Mouse (Mus musculus) right cerebral cortex, postnatal 36 days (tissue): ENCODE data around the gene Casq2.

Experiments
- DNase-seq, 2 experiments: peaks; one replicate each; pipeline ENCODE4 v3.0.0; 2022; ENCODE audit warnings: low spot score in 2 of 2, mixed read lengths in 1 of 2

Casq2 gene

DNA sequence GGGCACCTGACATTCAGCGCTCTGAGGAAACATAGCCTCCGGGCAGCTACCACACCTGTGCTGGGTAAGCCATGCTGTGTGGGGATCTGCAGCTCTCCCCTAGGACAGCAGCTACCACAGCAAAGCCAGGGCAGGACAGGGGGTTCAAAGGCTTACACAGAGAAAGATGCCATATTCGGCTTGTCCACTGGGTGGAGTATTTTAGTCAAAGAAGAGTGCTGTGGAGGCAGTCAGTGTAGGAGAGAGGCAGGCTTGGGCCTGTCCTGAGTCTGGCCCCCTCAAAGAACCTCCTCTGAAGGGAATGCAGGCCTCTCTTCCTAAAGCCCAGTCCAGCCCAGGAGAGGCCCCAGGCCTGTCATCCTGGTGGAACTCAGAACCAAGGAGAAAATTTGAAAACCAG lies 4.4 kb upstream of the Casq2 start:
- DNase-seq = peak; percentile 21 to 34

DNA sequence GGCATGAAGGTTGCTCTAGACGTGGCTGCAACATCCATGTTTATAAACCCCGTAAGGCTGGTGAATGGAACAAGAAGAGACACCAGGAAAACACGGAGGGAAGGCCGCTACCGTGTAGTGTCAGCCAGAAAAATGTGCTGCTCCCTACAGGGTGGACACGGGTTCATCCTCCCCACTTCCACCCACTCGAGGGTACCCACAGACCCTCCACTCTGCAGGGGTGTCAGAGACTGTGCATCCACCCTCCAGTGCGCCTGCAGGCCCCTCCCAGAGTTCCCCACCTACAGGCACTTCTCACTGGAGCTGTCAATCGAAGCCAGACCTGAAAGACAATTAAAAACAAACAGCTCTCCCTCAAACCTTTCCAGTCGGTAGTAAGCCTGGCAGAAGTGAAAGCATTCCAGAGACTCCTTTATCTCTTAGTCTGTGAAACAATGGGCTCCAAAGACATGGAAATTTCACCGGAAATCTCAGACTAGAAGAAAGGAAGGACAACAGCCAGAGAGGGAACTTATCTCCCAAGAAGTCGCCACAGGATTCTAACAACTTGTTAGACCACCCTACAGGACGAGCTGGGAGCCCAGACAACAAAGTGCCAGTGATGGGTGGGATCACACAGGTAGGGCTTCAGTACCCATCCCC lies 2.5 kb upstream of the Casq2 start:
- DNase-seq = no peak

DNA sequence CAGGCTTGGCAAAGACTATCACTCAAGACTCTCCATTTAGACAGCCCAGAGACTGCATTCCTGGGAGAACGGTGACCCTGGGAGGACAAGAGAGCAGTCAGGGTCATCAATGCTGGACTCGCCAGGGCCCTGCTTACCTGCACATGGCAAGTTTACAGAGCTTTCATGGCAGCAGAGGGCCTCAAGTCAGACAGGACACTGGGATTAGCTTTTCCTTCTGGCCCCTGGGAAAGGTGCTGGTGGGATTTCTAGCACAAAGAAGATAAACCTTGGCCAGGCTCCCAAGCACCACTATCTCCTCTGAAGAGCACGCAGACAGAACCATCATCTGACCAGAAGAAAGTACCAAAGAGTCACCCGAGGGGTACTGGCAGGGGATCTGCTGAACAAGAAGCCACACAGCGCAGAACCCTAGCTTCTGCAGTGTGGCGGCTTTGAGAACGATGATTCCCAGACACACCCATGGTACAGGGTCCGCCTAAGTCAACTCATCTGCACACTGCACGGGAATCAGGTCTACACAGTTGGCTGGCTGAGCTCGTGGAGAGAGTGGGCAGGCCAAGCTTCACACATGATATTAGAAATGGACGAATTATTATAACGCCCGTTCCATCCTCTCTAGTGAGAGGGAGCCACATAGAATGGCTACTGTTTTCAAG lies 1.3 kb upstream of the Casq2 start:
- no peak for DNase-seq

GRCm38 (mm10) chr3:102085719-102086118 lies 496 bp upstream of the Casq2 start:
- DNase-seq = no peak

GRCm38 (mm10) chr3:102094841-102095240 lies 8.6 kb downstream of the Casq2 start:
- DNase-seq = no peak

GRCm38 (mm10) chr3:102095412-102095811 lies 9.2 kb downstream of the Casq2 start:
- no peak for DNase-seq

- no peak for DNase-seq
Measured at GRCm38 (mm10) chr3:102096366-102096765, 10.2 kb downstream of the Casq2 start.

- DNase-seq = no peak
Measured at GRCm38 (mm10) chr3:102096976-102097375, 10.8 kb downstream of the Casq2 start.

DNA sequence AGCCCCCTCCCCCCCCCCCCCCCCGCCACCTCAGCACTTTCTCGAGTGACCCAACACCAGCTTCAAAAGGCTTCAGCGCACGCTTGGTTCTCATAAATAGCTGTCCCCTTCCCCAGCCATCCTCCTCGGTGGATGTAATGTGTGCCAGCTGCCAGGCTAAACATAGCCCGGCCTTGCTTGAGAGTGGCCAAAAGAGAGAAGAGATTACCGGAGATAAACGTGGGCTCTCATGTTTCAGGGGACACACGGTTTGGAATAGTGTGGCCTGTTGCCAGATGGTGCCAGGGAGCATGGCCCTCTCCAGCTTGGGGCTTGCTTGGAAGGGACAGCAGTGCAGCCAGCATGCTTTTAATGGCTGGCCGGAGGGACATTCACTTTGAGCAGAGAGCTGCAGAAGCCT lies 13.0 kb downstream of the Casq2 start:
- DNase-seq = no peak

DNA sequence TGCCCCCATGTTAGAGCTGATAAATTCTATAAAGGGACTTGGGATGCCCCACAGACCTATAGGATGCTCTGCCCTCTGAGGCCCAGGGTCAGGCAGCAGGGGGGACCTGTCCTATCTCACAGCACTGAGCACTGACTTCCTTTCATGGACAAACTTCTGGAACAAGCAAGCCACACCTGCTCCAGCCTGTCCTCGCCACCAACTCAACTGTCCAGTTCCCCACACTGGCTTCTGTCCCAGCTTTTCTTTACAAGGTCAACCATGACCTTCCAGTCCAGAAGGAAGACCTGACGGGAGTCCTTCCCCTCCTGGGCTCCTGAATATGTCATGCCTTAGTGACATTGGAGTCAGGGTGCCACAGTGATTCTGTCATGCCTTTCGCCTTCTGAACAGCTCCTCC lies 13.6 kb downstream of the Casq2 start:
- no peak for DNase-seq

DNA sequence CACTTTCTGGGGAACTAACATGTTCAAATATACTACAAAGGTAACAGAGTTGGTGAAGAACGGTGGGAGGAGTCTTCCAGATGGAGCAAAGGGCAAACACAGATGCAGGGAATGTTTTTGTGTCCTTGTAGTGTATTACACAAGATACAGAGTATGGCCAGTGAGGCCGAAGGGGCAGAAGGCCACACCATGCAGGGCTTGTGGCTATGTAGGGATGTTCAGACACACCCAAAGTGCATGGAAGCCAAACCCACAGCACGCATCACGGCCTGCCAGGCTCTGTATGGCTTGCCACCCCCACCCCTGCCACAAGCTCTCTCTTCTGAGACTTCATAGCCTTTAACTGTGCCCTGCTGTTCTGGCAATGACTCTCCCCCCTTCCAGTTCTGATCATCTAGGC lies 15.2 kb downstream of the Casq2 start:
- DNase-seq = no peak

DNA sequence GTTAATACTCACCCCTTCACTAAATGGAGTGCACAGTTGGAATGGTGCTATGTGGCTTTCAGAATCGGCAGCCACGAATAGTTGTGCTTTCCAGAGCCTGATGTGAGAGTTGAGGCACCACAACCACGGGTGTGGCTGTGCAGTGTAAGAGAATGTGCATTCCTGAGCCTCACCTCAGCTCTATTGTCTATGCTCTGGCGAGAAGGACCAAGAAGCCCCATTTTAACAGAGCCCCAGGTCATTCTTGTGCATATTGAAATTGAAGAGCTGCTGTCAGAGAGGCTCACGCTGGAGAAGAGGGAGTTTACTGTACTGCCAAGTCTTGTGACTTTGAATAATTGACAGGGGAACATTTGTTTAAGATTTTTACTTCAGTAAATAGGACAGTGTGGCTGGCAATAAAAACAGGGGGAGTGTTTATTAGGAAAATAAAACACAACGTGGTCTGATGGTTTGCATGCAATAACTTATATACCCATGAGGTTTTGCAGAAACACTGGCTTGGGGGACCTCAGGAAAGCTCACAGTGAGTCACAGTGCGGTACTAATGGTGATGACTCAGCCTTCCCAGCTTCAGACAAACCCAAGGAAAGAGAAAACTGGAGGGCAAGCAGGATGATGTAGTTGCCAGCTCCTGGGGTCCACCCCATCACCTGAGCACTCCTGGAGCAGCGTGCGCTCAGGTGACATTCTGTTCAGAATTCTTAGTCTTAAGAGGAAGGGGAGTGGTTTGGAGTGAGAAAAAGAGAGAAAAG lies 17.8 kb downstream of the Casq2 start:
- DNase-seq = no peak

GRCm38 (mm10) chr3:102108201-102108600 lies 22.0 kb downstream of the Casq2 start:
- no peak for DNase-seq

GRCm38 (mm10) chr3:102111979-102112599 lies 25.9 kb downstream of the Casq2 start:
- DNase-seq = no peak

- DNase-seq = no peak
Measured at GRCm38 (mm10) chr3:102120947-102121346, 34.7 kb downstream of the Casq2 start.

DNA sequence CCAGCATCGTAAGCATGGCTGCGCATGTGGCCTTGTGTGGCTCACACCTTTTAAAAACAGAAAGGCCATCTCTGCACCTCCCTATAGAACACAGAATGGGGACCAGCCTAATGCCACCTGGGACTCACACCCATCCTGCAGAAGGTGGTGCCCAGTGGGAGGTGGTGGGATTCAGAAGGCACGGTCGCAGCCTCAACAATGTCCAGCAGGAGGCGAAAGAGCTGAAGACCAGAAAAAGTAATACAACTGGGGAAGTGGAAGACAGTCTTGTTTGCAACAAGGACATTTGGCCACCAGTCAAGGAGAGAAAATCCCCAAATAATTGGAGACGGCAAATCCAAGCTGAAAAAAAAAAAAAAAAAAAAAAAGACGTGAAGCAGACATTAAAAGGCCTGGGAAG lies 35.8 kb downstream of the Casq2 start:
- no peak for DNase-seq

DNA sequence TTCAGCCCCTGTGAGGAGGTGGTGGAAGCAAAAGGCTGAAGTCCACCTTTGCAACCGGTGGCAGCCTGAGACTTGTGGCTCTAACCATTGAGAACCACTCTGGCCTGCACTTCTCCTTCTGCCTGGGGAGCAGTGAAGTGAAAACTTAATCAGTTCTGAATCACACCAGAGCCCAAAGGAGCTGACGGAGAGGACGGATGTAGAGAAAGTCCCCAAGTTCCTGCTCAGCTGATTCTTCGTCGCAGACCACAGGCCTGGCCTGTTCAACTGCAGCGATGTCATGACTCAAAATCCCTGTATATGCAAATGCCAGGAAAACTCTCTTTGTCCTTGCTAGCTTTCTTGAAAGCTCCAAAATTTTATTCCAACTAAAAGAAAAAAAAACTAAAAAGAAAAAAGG lies 37.4 kb downstream of the Casq2 start:
- no peak for DNase-seq

- no peak for DNase-seq
Measured at GRCm38 (mm10) chr3:102125546-102125945, 39.3 kb downstream of the Casq2 start.

- no peak for DNase-seq
Measured at GRCm38 (mm10) chr3:102127114-102127513, 40.9 kb downstream of the Casq2 start.

DNA sequence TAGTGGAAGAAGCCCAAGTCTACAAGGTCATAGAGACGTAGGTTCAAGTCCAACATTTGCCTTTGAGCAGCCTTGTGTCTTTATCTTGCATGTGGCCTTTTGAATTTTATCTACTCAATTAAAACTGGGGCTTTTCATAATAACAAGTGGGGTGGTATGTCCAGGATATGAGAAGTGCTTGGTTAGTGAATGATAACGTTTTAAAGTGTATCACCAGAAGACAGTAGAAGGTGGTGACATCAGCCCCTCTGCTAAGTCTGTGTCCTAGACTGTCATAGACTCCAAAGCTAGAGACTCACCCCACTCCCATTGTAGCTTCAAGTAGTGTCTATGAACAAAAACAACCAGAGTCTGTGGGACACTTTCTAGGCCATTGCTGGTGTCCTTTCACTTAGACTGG lies 42.0 kb downstream of the Casq2 start:
- no peak for DNase-seq

- DNase-seq = no peak
Measured at GRCm38 (mm10) chr3:102130478-102130877, 44.3 kb downstream of the Casq2 start.

DNA sequence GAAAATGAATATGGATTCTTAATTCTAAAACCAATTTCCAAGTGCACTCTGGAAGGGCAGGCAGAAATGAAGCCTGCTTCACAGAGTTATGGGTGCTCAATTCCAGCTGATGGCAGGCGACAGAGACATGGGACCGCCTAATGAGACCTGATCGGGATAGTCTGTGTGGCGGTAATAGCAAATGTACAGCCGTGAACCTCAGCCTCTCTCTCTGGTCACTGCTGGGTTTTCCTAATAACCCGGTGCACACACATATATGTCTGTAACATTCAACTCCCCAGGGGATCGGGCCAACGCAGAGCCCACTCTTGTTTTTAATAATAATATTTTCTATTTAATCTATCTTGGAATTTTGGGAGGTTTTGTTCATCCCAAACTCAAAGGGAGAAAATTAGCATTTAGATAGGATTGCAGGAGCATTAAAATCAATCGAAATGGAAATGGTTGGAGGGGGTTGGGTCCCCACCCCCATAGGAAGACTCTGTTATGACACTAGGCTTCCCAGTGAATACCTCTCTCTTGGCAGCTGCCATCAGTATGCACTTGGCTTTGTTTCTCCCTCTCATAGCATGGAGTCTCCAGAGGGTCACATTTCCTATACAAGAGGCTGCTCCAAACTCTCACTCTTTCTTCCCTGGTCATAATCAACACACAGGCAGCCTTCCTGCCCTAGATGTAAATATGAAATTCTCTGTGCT lies 45.6 kb downstream of the Casq2 start:
- DNase-seq = no peak
